Mouse (Mus musculus) liver, adult 2 months (tissue): ENCODE data around the gene Pak4. TPM values are rescaled to one million over a fixed set of nuclear protein-coding genes. Genes with fewer than 3 reads are reported as not detected.

Source experiments
- DNase-seq: peaks from one replicate; pipeline ENCODE4 v3.0.0-alpha.2; 2011; ENCODE audit warnings: low read depth, low spot score; ENCODE audit errors: extremely low read depth
- H3K27ac ChIP-seq: fragments of 200-500 bp; replicated peaks from 2 replicates; pipeline ENCODE4 v1.5.1; 2012; ENCODE audit warnings: low read depth, mild to moderate bottlenecking, control low read depth, inconsistent platforms, low read length; ENCODE audit not compliant: insufficient read depth
- H3K27me3 ChIP-seq: fragments of 200-500 bp; 2 replicates; pipeline ENCODE4 v1.6.1; 2012; ENCODE audit warnings: mild to moderate bottlenecking, moderate library complexity, low read length, inconsistent platforms; ENCODE audit not compliant: control insufficient read depth, insufficient read depth
- H3K36me3 ChIP-seq: fragments of 200-500 bp; 2 replicates; pipeline ENCODE4 v1.6.1; 2012; ENCODE audit warnings: low read length, inconsistent platforms; ENCODE audit not compliant: control insufficient read depth, insufficient read depth
- H3K4me1 ChIP-seq: fragments of 200-500 bp; 2 replicates; pipeline ENCODE4 v1.6.1; 2011; ENCODE audit warnings: low read length; ENCODE audit not compliant: control insufficient read depth, insufficient read depth
- H3K4me3 ChIP-seq: fragments of 200-500 bp; 2 replicates; pipeline ENCODE4 v1.5.1; 2011; ENCODE audit warnings: low read depth, mild to moderate bottlenecking, control low read depth, low read length, moderate library complexity; ENCODE audit not compliant: insufficient read depth
- H3K79me2 ChIP-seq: fragments of 200-500 bp; 2 replicates; pipeline ENCODE4 v1.6.1; 2012; ENCODE audit warnings: inconsistent platforms, mild to moderate bottlenecking, low read length, moderate library complexity; ENCODE audit not compliant: control insufficient read depth, insufficient read depth
- H3K9ac ChIP-seq: fragments of 200-500 bp; 2 replicates; pipeline ENCODE4 v1.6.1; 2012; ENCODE audit warnings: low read depth, mild to moderate bottlenecking, control low read depth, inconsistent platforms, low read length
- CTCF ChIP-seq: fragments of 200-500 bp; IDR thresholded peaks from 2 replicates; pipeline ENCODE4 v1.5.1; 2011; ENCODE audit warnings: low read depth, low read length, control low read depth
- POLR2A ChIP-seq: fragments of 200-500 bp; IDR thresholded peaks from 2 replicates; pipeline ENCODE4 v1.6.1; 2011; ENCODE audit warnings: low read length, control low read depth; ENCODE audit not compliant: insufficient read depth; ENCODE audit errors: extremely low read depth
- WGBS: fragments of 180-500 bp; shearing (Covaris S2); methylation state at CpG from one replicate; pipeline ENCODE4 v1.1.7; 2018; 5-methylcytosine and 5-hydroxymethylcytosine counted together
- polyA plus RNA-seq: library from polyadenylated mRNA; depleted of rRNA; stranded (reverse); fragments of >200 nt; gene quantifications from 2 replicates; pipeline ENCODE4 v1.2.3, GENCODE M21; 2012
- total RNA-seq: library from RNA; depleted of rRNA; stranded (reverse); fragments of >200 nt; gene quantifications from 2 replicates; pipeline ENCODE4 v1.2.3, GENCODE M21; 2014

Gene Pak4
- total and polyA plus RNA-seq, 2 experiments: 4.0 to 14.9 TPM

GRCm38 (mm10) chr7:28585001-28585400, 13.0 kb downstream of the Pak4 start:
- Histone ChIP-seq H3K9ac (no peak overlapping the region), H3K4me3 (no peak overlapping the region), H3K27ac (no peak overlapping the region), H3K27me3 (no peaks in the 10 kb centered on the region), H3K4me1 (peaks cover 24% of the 10 kb centered on the region), H3K36me3 (no peaks in the 10 kb centered on the region), H3K79me2 (peaks cover 51% of the 10 kb centered on the region)
- DNase-seq: no peak
- 90% methylated on average over 6 of the region's 6 CpGs for WGBS
- TF ChIP-seq POLR2A (no peak), CTCF (no peak)

- WGBS: 88% methylated on average over 4 of the region's 4 CpGs
- H3K4me1 ChIP-seq: peaks cover 24% of the 10 kb centered on the region
- H3K79me2 ChIP-seq: peaks cover 52% of the 10 kb centered on the region
- H3K36me3 ChIP-seq: no peaks in the 10 kb centered on the region
- no peak overlapping the region for H3K4me3 ChIP-seq
- no peak for DNase-seq
- H3K27me3 ChIP-seq: no peaks in the 10 kb centered on the region
- TF ChIP-seq CTCF (no peak), POLR2A (no peak)
- no peak overlapping the region for H3K27ac ChIP-seq
- no peak overlapping the region for H3K9ac ChIP-seq
Measured at GRCm38 (mm10) chr7:28584468-28584867, 13.5 kb downstream of the Pak4 start.

- Histone ChIP-seq H3K27ac (no peak overlapping the region), H3K9ac (no peak overlapping the region), H3K4me3 (no peak overlapping the region), H3K79me2 (peaks cover 52% of the 10 kb centered on the region), H3K4me1 (peaks cover 24% of the 10 kb centered on the region), H3K27me3 (no peaks in the 10 kb centered on the region), H3K36me3 (no peaks in the 10 kb centered on the region)
- no peak for TF ChIP-seq POLR2A
- no peak for TF ChIP-seq CTCF
- no peak for DNase-seq
- 73% methylated on average over 8 of the region's 8 CpGs for WGBS
Measured at GRCm38 (mm10) chr7:28583570-28584344, 14.2 kb downstream of the Pak4 start.

GRCm38 (mm10) chr7:28582841-28583240, 15.1 kb downstream of the Pak4 start:
- peak; percentile 77 for DNase-seq
- TF ChIP-seq CTCF: no peak
- TF ChIP-seq POLR2A: no peak
- WGBS: 29% methylated on average over 11 of the region's 11 CpGs
- Histone ChIP-seq H3K9ac (no peak overlapping the region), H3K27ac (no peak overlapping the region), H3K36me3 (no peaks in the 10 kb centered on the region), H3K79me2 (peaks cover 55% of the 10 kb centered on the region), H3K27me3 (no peaks in the 10 kb centered on the region), H3K4me1 (peaks cover 26% of the 10 kb centered on the region), H3K4me3 (no peak overlapping the region)

- Histone ChIP-seq H3K27ac (no peak overlapping the region), H3K4me3 (no peak overlapping the region), H3K36me3 (no peaks in the 10 kb centered on the region), H3K79me2 (peaks cover 49% of the 10 kb centered on the region), H3K4me1 (peaks cover 21% of the 10 kb centered on the region), H3K27me3 (no peaks in the 10 kb centered on the region), H3K9ac (no peak overlapping the region)
- 60% methylated on average over 4 of the region's 4 CpGs for WGBS
- no peak for TF ChIP-seq POLR2A
- TF ChIP-seq CTCF: no peak
- no peak for DNase-seq
Measured at GRCm38 (mm10) chr7:28581721-28582120, 16.3 kb downstream of the Pak4 start.

- WGBS: 82% methylated on average over 5 of the region's 5 CpGs
- no peak overlapping the region for H3K4me3 ChIP-seq
- H3K27me3 ChIP-seq: no peaks in the 10 kb centered on the region
- DNase-seq: no peak
- H3K27ac ChIP-seq: no peak overlapping the region
- H3K9ac ChIP-seq: no peak overlapping the region
- H3K79me2 ChIP-seq: peaks cover 49% of the 10 kb centered on the region
- peaks cover 19% of the 10 kb centered on the region for H3K4me1 ChIP-seq
- H3K36me3 ChIP-seq: no peaks in the 10 kb centered on the region
- TF ChIP-seq CTCF (no peak), POLR2A (no peak)
Measured at GRCm38 (mm10) chr7:28579826-28580225, 18.2 kb downstream of the Pak4 start.
